Mouse (Mus musculus): ENCODE results near the gene Gltpd2. TPM values are rescaled to one million over a fixed set of nuclear protein-coding genes. Genes with fewer than 3 reads are reported as not detected.

Gene Gltpd2
- polyA plus RNA-seq, 1 experiment from 2014 or later: 0.41 TPM

DNA sequence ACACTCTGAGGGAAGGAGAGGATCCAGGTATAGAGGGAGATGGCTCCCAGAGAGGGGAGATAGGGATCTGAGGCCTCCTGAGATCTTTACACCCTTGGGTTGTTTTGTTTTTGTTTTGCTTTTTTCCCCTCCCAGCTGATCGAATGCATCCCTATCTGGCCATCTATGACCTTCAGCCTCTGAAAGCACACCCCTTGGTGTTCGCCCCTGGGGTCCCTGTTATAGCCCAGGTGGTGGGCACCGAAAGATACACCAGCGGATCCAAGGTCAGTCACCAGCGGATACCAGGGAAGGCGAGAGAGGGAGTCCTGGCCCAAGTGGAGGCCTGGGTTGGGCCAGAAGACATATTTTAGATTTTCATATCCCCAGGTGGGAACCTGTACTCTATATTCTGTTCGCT, 21.9 kb downstream of the Gltpd2 start:
- no peak for ATAC-seq (ENCODE audit: low FRiP score)
- peaks cover 19% of the 10 kb centered on the region for H3K4me1 ChIP-seq
- 0 out of 2 replicates have a peak overlapping the region, but pooled peaks have one; percentile 67 for H3K9ac ChIP-seq (replicated peaks)
- peak overlapping the region; percentile 82 for H3K4me2 ChIP-seq
- H3K4me3 ChIP-seq (replicated peaks): peak overlapping the region; percentile 67
- no peaks in the 10 kb centered on the region; the same call in none of the 2 replicates for H3K27me3 ChIP-seq (replicated peaks)
- 0 out of 2 replicates have a peak overlapping the region, but pooled peaks have one; percentile 43 for H3K27ac ChIP-seq (replicated peaks)
- H3K36me3 ChIP-seq: peaks cover 3% of the 10 kb centered on the region; the same call in 1 of the 2 replicates
- 89% methylated on average over 7 of the region's 7 CpGs for WGBS
- H3K9me3 ChIP-seq (replicated peaks): no peaks in the 10 kb centered on the region

DNA sequence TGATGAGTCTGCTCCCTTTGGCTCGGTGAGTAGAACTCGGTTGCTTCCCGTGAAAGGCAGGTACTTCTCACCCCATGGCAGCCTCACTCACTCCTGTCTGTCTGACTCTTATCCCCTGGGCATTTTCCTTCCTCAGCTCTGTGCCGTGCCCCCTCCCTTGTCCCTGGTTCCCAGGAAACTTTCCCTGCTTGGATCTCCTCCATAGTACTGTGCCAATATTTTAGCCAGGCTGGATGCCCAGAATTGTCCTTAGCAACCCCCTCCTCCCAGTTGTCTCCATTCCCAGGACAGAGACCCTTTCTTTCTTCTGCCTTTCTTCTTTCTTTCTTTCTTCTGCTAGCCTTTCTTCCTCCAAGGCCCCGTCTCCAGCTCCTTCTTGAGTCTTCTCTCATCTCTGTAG, 22.4 kb downstream of the Gltpd2 start:
- Histone ChIP-seq H3K9ac (replicated peaks) (no peak overlapping the region), H3K4me1 (peaks cover 19% of the 10 kb centered on the region), H3K4me2 (peak overlapping the region; percentile 82), H3K4me3 (replicated peaks) (peak overlapping the region; percentile 67), H3K27me3 (replicated peaks) (no peaks in the 10 kb centered on the region; the same call in none of the 2 replicates), H3K27ac (replicated peaks) (peak overlapping the region; percentile 46; the same call in 1 of the 2 replicates), H3K36me3 (peaks cover 6% of the 10 kb centered on the region; the same call in 1 of the 2 replicates), H3K9me3 (replicated peaks) (no peaks in the 10 kb centered on the region)
- no peak for ATAC-seq (ENCODE audit: low FRiP score)
- WGBS: 74% methylated on average over 5 of the region's 5 CpGs

DNA sequence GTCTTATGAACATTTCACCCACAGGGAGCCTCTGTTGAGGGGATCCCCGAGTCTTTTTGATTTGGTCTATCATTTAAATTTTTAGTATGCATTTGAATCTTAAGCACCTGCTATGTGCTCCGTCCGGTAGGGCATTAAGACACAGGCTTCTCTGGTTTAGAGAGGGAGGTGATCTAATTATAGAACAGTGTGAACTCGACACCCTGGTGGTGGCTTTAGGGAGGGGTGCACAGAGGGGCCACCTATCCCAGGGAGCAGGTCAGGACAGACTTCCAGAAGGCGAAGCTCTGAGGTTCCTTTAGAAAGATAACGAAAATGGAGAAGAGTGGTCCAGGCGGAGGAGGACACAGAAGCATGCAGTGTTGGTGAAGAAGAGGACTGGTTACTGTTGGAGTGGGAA, 25.5 kb downstream of the Gltpd2 start:
- H3K36me3 ChIP-seq: peaks cover 6% of the 10 kb centered on the region; the same call in 1 of the 2 replicates
- 84% methylated on average over 7 of the region's 7 CpGs for WGBS
- H3K9me3 ChIP-seq (replicated peaks): no peaks in the 10 kb centered on the region
- H3K27ac ChIP-seq (replicated peaks): no peak overlapping the region
- H3K4me3 ChIP-seq (replicated peaks): no peak overlapping the region
- no peak overlapping the region for H3K9ac ChIP-seq (replicated peaks)
- peaks cover 15% of the 10 kb centered on the region for H3K4me1 ChIP-seq
- no peak overlapping the region for H3K4me2 ChIP-seq
- ATAC-seq (ENCODE audit: low FRiP score): no peak
- H3K27me3 ChIP-seq (replicated peaks): no peaks in the 10 kb centered on the region; the same call in 1 of the 2 replicates

DNA sequence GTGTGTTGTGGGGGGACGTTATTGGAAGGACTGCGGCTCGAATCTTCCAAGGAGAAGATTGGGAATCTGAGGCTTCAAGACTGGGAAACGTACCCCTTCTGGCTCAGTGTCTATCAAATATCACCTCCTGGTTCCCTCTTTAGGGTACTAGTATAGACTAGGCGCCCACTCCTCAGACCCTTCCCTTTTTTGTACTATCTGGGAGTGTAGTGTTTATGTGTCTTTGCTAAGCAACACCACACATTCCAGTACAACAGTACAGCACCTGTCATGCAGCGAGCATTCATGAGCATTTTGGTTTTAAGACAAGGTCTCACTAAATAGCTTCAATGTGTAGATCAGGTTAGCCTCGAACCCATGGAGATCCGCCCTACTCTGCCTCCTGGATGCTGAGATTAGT, 32.5 kb downstream of the Gltpd2 start:
- no peak overlapping the region for H3K4me2 ChIP-seq
- H3K27ac ChIP-seq (replicated peaks): no peak overlapping the region
- no peak for ATAC-seq (ENCODE audit: low FRiP score)
- H3K9ac ChIP-seq (replicated peaks): no peak overlapping the region
- H3K4me1 ChIP-seq: no peaks in the 10 kb centered on the region
- H3K9me3 ChIP-seq (replicated peaks): no peaks in the 10 kb centered on the region
- H3K27me3 ChIP-seq (replicated peaks): no peaks in the 10 kb centered on the region
- H3K4me3 ChIP-seq (replicated peaks): no peak overlapping the region
- peaks cover 3% of the 10 kb centered on the region; the same call in 1 of the 2 replicates for H3K36me3 ChIP-seq
- WGBS: 90% methylated on average over 8 of the region's 8 CpGs

DNA sequence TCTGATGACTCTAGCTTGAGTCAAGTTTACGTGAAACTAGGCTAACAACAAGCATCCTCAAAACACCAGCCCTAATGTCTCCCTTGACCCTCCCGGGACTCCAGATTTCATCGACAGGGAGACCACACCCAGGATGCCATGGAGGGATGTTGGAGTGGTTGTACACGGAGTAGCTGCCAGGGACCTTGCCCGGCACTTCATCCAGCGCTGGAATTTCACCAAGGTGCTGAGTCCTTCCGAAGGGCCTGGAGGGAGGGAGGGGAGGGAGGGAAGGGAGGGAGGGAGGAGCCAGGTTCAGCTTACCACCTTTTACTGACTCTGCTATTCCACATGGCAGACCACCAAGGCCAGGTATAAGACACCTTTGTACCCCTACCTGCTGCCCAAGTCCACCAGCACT, 34.9 kb downstream of the Gltpd2 start:
- Histone ChIP-seq H3K4me1 (no peaks in the 10 kb centered on the region), H3K9ac (replicated peaks) (no peak overlapping the region), H3K9me3 (replicated peaks) (no peaks in the 10 kb centered on the region), H3K36me3 (peaks cover 3% of the 10 kb centered on the region; the same call in 1 of the 2 replicates), H3K4me2 (no peak overlapping the region), H3K4me3 (replicated peaks) (no peak overlapping the region), H3K27me3 (replicated peaks) (no peaks in the 10 kb centered on the region), H3K27ac (replicated peaks) (no peak overlapping the region)
- no peak for ATAC-seq (ENCODE audit: low FRiP score)
- WGBS: 24% methylated on average over 7 of the region's 7 CpGs

DNA sequence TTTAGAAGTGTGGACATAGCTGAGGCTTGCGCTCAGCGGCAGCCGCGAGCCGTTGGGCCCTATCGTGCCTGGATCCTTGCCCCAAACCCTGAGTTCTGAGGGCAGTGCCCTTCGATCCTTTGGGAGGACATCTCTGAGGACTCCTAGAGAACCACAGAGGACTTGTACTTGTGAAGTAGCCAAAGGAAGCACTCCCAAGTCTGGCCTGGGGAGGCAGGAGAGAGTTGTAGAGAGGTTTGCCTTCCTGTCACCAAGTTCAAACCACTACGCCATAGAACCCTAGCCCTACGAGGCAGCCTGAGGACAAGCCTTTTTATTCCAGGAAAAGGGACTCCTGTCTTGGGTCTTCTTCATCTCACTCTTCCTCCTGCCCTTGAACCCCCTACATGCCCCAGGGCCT, 38.5 kb downstream of the Gltpd2 start:
- Histone ChIP-seq H3K4me3 (replicated peaks) (no peak overlapping the region), H3K27me3 (replicated peaks) (no peaks in the 10 kb centered on the region), H3K9me3 (replicated peaks) (no peaks in the 10 kb centered on the region), H3K36me3 (peaks cover 3% of the 10 kb centered on the region; the same call in 1 of the 2 replicates), H3K9ac (replicated peaks) (no peak overlapping the region), H3K4me2 (no peak overlapping the region), H3K4me1 (peaks cover 8% of the 10 kb centered on the region), H3K27ac (replicated peaks) (no peak overlapping the region)
- 87% methylated on average over 9 of the region's 9 CpGs for WGBS
- ATAC-seq (ENCODE audit: low FRiP score): no peak

DNA sequence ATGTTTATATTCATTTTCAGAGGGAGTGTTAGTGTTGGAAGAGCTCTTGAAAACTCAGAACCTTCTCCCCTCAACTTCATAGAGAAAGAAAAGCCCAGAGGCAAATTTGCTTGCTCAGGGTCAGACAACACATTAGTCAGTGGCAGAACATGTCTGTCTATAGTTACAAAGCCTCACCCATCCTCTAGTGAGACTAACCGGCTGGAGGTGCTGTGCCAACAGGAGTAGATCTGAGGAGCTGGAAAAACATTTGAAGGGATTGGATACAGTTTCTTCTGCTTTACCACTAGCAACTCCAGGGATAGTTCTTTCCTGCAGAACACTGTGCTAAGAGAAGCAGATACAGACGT, 42.9 kb downstream of the Gltpd2 start:
- WGBS: 4% methylated on average over 2 of the region's 2 CpGs
- no peak for ATAC-seq (ENCODE audit: low FRiP score)
- Histone ChIP-seq H3K27me3 (replicated peaks) (no peaks in the 10 kb centered on the region), H3K27ac (replicated peaks) (peak overlapping the region; percentile 87), H3K9me3 (replicated peaks) (no peaks in the 10 kb centered on the region), H3K36me3 (no peaks in the 10 kb centered on the region), H3K9ac (replicated peaks) (peak overlapping the region; percentile 95), H3K4me3 (replicated peaks) (peak overlapping the region; percentile 94), H3K4me1 (peaks cover 44% of the 10 kb centered on the region), H3K4me2 (peak overlapping the region; percentile 78)

DNA sequence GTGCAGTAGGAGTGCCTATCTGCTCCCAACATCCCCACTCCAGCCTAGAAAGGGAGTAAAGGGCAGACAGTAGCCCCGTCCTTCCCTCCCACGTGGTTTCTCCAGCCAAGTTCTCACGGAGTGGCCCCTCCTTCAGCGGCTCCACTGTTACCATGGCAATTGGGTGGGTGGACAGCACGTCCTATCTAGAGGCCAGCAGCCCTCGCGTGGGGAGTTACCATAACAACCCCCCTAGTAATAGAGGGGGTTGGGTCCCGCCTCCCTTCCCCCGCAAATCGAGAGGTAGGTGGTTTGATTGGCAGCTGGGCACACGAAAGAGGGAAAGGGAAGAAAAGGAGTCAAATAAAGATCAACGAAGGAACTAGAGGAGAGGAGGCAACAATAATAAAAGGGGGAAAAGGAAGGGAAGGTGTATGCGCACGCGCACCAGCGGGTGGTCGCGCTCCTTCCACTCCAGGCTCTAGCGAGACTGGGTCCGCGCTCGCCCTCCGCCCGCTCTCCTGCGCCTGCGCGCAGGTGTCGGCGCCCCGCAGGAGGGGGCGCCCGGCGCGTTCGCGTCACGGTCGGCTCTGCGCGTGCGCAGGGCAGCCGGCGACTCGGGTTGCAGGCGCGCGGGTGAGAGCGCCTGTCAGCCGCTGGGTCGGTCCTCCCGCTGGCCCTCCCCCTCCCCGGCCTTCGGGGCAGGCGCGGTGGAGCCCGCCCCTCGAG, 43.4 kb downstream of the Gltpd2 start, which contains the start of gene Mink1:
TSS of gene Mink1 (plus strand) at position 595 of the 708 bp plus-strand sequence.
- H3K36me3 ChIP-seq: no peaks in the 10 kb centered on the region
- peak within 1 kb of the TSS; percentile 78 for H3K4me2 ChIP-seq
- peak within 1 kb of the TSS; percentile 87 for H3K27ac ChIP-seq (replicated peaks)
- no peaks in the 10 kb centered on the region for H3K9me3 ChIP-seq (replicated peaks)
- H3K27me3 ChIP-seq (replicated peaks): no peaks in the 10 kb centered on the region
- H3K9ac ChIP-seq (replicated peaks): peak within 1 kb of the TSS; percentile 95
- peak; percentile 91 for ATAC-seq (ENCODE audit: low FRiP score)
- WGBS: under 1% methylated on average over 34 of the region's 57 CpGs
- H3K4me3 ChIP-seq (replicated peaks): peak within 1 kb of the TSS; percentile 94
- peaks cover 49% of the 10 kb centered on the region for H3K4me1 ChIP-seq

DNA sequence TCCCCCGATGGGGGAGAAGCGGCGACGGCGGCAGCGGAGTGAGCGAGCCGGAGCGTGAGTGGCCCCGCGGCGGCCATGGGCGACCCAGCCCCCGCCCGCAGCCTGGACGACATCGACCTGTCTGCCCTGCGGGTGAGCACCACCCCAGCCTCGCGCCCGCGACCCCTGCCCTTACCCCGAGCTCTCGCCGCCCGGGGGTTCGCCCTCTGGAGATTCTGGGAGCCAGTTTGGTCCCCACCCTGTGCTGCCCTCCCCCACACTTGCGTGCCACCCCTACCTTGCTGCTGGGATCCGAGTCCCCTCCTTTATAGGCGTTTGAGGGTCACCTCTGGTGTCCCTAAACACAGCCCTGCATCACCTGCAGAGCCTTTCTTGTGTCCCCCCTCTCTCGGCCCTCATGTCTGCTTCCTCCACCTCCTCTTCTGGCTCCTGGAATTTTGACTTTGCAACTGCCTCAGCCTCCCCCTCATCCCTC, 44.0 kb downstream of the Gltpd2 start:
- ATAC-seq (ENCODE audit: low FRiP score): peak; percentile 37
- no peaks in the 10 kb centered on the region for H3K27me3 ChIP-seq (replicated peaks)

DNA sequence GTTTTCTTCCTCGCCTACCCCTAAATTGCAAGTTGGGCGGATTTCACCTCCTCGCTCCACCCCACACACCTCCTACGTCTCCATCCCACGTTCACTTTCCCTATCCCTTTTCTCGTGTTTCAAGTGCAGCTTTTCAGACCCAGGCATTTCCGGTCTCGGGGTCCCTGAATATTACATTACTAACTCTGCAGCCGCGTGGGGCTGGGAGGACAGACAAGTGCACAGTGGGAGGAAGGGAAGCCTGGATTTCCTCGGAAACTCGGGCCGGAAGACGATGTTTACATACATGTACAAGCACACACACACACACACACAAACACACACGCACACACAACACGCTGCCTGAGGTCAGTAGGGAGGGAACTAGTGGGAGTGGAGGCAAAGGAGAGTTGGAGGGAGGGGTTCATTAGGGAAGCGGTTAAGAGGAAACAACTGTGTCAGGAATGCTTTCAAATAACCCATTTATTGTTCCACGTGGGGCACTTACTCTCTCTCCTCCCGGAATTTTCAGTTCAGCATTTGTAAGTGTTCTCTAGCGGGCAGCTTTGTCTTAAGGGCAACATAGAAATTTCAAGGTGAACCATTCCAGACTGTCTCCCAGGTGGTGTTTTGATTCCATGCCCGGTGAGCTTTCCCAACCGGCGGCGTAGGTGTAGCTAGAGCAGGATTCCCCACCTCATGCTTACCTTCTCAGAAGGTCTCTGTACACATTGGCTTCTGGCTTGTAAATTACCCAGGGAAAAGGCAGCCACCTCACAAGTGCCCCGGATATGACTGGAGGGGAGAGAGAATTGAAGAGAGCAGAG, 44.7 kb downstream of the Gltpd2 start:
- H3K4me3 ChIP-seq (replicated peaks): peak overlapping the region; percentile 94
- peak overlapping the region; percentile 87 for H3K27ac ChIP-seq (replicated peaks)
- no peak for ATAC-seq (ENCODE audit: low FRiP score)
- no peaks in the 10 kb centered on the region for H3K36me3 ChIP-seq
- H3K27me3 ChIP-seq (replicated peaks): no peaks in the 10 kb centered on the region
- H3K9me3 ChIP-seq (replicated peaks): no peaks in the 10 kb centered on the region
- WGBS: under 1% methylated on average over 25 of the region's 25 CpGs
- peaks cover 49% of the 10 kb centered on the region for H3K4me1 ChIP-seq
- H3K9ac ChIP-seq (replicated peaks): peak overlapping the region; percentile 95
- peak overlapping the region; percentile 78 for H3K4me2 ChIP-seq

More for the DNA sequence above, 44.0 kb downstream of the Gltpd2 start:
- Histone ChIP-seq H3K4me3 (replicated peaks) (peak overlapping the region; percentile 94), H3K4me1 (peaks cover 49% of the 10 kb centered on the region), H3K9me3 (replicated peaks) (no peaks in the 10 kb centered on the region), H3K9ac (replicated peaks) (peak overlapping the region; percentile 95), H3K4me2 (peak overlapping the region; percentile 78), H3K36me3 (no peaks in the 10 kb centered on the region), H3K27ac (replicated peaks) (peak overlapping the region; percentile 87)
- under 1% methylated on average over 21 of the region's 31 CpGs for WGBS

DNA sequence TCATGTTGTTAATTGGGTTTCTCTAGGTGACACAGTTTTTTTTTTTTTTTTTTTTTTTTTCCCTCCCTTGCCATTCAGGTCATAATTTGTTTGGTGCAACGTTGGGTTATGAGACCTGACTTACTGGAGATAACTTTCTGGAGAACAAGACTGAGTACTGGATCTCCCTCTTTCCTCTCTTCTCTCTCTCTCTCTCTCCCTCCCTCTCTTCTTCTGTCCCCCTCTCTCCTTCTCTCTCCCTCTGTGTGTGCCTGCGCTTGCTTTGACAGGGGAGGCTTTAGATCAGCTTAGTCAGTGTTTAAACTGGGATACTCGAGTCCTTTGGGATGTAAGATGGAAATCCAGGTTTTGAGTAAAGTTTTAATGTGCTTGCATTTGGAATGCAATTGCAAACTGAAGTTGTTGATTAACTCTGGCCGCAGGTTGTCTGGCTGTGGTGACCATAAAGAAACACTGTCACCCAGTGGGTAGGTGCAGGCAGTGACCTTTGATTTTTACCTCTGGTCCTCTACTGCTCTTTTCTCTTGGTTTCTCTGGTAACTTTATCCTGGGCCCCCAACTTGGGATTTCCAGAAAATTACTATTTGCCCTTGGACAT, 45.4 kb downstream of the Gltpd2 start:
- ATAC-seq (ENCODE audit: low FRiP score): no peak
- WGBS: 26% methylated on average over 4 of the region's 4 CpGs
- no peaks in the 10 kb centered on the region for H3K9me3 ChIP-seq (replicated peaks)
- H3K36me3 ChIP-seq: no peaks in the 10 kb centered on the region
- H3K4me2 ChIP-seq: peak overlapping the region; percentile 78
- no peaks in the 10 kb centered on the region for H3K27me3 ChIP-seq (replicated peaks)
- peak overlapping the region; percentile 94 for H3K4me3 ChIP-seq (replicated peaks)
- no peak overlapping the region for H3K27ac ChIP-seq (replicated peaks)
- H3K4me1 ChIP-seq: peaks cover 49% of the 10 kb centered on the region
- peak overlapping the region; percentile 95; the same call in 1 of the 2 replicates for H3K9ac ChIP-seq (replicated peaks)
